Mouse (Mus musculus) central nervous system, embryonic 18 days (tissue): Measurements from ENCODE around the gene Gm28230. TPM values are rescaled to one million over a fixed set of nuclear protein-coding genes. Genes with fewer than 3 reads are reported as not detected.

Source experiments
- polyA plus RNA-seq: library from polyadenylated mRNA; depleted of rRNA; stranded (reverse); fragments of >200 nt; gene quantifications from 2 replicates; pipeline ENCODE4 v1.2.3, GENCODE M21; 2012; rRNA removed

Gene Gm28230
- 0.04 TPM in 1 of 2 replicates, not detected in the other for polyA plus RNA-seq

DNA sequence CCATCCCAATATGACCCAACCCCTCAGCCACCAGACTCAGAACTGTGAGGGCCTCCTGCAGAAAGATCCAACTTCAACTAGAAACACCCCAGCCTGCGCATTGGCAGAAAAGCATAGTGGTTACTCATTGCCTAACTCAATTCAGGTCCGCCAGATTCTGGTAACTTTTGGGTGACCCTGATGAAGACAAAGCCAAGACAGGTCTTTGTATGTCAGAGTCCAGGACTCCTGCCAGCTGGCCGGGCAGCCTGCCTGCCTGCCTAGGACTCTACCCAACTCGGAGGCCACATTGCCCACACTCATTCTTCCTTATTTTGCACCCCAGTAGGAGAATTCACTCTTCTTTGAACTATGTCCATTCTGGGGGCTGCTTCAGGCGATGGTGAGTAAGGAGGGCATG lies at the start of gene Gm28230:
TSS of gene Gm28230 (plus strand) at position 178 of the 400 bp plus-strand sequence.

DNA sequence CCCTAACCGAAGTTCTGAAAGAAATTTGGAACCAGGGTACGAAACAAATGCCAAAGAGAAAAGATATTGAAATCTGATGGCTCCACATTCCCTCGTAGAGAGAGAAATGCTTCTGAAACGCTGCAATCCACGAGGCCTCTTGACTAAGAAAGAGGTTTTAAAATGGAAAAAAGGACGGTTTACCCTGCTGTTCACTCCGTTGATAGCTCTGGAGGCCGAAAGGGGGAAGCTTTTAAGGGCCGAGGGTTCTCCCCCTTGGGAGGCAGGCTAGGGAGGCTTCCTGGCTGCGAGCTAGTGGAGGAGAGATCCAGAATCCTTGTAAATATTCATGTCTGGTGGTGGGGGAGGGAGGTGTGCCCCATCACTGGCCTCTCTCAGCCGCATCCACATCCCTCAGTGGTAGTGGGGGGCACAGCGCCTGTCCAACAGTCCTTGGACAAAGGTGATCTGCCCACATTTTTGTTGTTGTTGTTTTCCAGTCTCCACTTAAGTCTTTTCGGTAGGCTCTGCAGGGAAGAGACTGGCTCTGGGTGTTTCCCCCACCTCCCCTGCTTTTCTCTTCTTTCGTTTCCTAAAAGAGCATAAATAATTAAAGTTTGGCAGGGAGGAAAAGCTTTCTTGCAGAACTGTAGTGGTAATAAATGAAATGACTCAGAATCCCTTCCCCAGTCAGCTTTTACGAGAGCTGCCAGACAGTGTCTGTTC lies 47.5 kb upstream of the Gm28230 start, which contains the start of gene Hoxd11:
TSS of gene Hoxd11 (plus strand) at position 667 of the 705 bp plus-strand sequence.

DNA sequence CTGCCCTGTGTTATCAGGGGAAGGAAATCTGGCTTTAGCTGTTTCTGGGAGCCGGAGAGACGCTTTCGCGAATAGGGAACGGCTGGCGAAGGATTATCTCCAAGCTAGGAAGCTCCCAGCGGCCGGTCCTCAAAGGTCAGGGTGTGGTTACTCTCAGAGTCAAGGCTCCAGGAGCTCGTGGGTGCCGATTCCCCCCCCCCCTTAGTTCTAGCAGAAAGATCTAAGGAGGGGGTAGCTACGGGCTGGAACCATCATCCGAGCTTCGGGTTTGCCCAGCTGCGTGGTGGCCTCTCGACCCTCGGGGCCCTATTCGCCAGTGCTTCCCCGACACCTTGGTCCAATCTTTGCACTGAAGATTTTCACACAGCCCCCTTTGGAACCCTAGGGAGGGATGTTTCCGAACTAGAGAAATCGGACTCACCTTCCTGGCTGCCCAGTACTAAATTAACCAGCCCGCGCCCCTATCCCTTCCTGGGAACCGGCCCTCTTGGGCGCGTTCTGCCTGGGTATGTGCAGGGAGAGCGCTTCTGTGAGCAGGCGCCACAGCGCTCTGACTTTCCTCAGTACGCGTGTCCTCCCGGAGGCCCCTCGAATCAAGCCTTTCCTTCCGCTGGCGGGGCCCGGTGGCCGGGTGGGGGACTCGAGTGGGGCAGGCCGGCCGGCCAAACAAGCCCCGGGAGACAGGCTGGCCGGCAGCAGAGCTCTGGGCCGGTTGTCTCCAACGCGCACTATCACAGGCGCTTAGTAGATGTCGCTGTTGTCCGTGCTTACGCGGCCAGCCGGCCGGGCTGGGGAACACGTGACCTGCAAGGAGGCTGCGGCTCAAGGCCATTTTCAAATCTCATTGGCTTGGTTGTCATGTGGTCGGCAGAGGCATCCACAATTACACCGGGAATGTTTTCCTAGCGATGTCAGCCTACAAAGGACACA lies 35.2 kb upstream of the Gm28230 start, which contains the start of gene Hoxd10:
TSS of gene Hoxd10 (plus strand) at position 903 of the 930 bp plus-strand sequence.

DNA sequence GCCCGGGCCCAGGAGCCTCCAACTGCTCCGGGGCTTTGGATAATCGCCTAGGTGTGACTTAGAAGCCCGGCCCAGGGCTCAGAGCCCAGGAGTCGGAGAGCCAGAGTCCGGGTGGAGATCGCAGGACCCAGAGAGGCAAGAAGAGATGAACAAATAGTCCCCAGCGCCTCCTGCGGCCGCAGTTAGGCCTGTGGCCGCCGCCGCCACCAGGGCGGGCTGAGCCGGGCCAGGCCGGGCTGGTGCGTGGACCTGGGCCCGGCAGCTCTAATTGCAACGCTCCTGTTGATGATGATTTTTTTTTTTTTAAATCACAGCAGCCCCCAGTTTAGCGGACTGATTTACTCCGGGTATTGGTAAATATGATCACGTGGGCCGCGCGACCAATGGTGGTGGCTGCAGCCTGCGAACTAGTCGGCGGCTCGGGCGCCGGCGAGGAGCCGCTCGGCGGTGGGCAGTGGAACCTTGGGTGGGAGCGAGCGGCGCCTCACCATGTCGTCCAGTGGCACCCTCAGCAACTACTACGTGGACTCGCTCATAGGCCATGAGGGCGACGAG lies 28.9 kb upstream of the Gm28230 start, which contains the start of gene Hoxd9:
TSS of gene Hoxd9 (plus strand) at position 161 of the 555 bp plus-strand sequence.

DNA sequence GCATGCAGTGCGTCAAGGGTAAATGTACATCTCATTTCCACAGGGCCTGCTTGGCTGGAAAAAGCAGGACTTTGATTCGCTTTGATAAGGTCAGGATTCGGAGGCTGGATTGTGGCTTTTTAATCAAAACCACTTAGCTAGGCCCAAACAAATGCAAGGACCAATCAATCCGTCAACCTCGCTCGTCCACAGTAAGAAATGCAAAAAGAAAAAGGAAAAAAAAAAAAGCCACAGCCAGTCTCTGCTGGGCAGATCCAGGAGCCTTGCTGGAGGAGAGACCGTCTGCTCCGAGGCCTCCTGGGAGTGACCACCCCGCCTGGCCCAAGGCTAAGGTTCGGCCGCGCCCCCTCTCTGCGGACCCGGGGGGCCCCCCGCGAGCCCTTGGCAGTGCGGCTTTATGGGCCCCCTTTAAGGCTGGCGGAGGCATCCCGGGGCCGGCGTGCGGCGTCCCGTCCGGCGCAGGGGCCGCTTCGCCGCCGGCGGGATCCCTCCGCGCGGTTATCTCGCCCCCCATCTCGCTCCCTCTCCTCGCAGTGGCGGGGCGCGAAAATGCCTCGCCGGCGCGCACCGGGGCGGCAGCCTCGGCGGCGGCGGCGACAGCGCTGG lies 22.0 kb upstream of the Gm28230 start, which contains the start of gene Hoxd8:
TSS of gene Hoxd8 (plus strand) at position 223 of the 606 bp plus-strand sequence.

DNA sequence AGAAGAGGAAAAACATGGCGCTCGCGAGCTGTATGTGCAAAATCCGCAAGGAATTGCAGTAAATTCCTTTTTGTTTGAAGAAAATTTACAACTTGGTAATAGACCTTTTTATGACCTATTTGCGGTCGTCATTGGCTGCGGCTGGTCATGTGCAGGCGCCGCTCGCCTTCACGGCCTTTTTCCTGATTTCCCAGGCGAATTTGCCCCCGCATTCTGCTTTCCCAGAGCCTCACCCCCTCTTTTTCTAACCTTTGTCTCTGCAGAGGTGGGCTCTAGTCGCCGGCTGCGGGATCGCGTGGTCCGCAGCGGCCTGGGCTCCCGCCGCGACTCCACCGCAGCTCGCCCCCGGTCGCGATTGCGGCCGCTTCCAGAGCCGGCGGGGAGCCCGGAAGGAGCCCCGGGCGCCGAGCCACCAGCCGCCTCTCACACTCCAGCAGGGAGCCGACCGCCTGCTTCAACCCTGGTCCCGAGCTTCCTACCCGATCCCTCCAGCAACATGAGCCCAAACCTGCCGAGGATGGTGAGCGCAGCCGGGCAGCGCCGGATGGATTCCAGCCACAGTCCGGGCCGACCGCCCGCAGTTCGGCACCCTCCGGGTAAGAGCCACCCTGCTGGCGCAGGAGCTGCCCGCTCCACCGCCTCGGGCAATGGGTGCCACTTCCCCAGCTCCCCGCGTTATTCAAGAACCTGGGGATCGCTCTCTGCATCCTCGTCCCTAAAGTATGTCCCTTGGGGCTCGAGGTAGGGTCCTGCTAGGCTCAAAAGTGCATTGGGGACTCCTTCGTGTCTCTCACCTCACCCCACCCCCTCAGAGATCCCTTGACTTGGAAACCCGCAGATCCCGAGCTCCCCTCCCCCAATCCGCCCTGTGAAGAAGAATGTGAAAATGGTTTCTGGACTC lies 14.6 kb upstream of the Gm28230 start, which contains the start of the genes Hoxd3 and Hoxd4:
TSS of gene Hoxd3 (plus strand) at position 207 of the 901 bp plus-strand sequence.
TSS of gene Hoxd4 (plus strand) at position 209 of the 901 bp plus-strand sequence.

DNA sequence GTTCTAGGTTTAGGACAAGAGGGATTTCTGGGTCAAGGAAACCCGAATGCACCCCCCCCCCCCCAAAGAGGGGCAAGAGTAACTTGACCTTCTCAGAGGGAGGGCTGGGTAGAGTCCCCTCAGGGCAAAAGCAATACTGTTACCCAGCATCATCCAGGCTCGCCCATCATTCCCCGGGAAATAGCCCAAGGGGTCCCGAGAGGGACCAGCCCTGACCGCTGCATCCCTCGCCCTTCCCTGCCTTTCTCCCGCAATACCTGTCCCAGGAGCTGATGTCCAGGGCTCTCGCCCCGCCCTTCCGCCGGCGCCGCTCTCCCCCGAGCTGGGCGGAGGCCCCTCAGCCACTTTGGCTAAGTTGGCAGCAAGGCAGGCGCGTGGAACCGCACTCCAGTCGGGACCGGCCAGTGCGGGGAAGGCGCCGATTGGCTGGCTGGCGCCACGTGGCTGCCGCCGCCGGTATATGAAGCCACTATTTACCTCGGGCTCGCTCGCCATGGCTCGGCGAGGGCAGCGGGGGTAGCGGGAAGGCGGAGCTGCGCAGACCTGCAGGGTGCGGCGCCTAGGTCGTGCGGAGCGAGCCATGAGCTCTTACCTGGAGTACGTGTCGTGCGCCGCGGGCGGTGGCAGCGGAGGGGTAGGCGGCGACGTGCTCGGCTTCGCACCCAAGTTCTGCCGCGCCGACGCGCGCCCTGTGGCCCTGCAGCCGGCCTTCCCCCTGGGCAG lies 36.2 kb downstream of the Gm28230 start, which contains the start of gene Hoxd1:
TSS of gene Hoxd1 (plus strand) at position 459 of the 723 bp plus-strand sequence.

Other genes with a start within 250 kb of the Gm28230 start
- 29.8 and 32.9 TPM in 2 replicates for gene Lnpk, start 147.3 kb upstream of the Gm28230 start, polyA plus RNA-seq
- 0.80 and 0.93 TPM in 2 replicates for gene Evx2, start 67.2 kb upstream of the Gm28230 start, polyA plus RNA-seq
- gene Hoxd13, start 58.4 kb upstream of the Gm28230 start, polyA plus RNA-seq: 0.05 and 0.08 TPM in 2 replicates
- not detected in 2 replicates for gene Hoxd12, start 51.7 kb upstream of the Gm28230 start, polyA plus RNA-seq
- gene Hoxd11, start 47.2 kb upstream of the Gm28230 start, polyA plus RNA-seq: not detected in 2 replicates
- gene Hoxd10, start 34.8 kb upstream of the Gm28230 start, polyA plus RNA-seq: not detected in 2 replicates
- gene Hoxd9, start 29.0 kb upstream of the Gm28230 start, polyA plus RNA-seq: 0.04 TPM in 1 of 2 replicates, not detected in the other
- gene Hoxd8, start 22.1 kb upstream of the Gm28230 start, polyA plus RNA-seq: 0.12 and 0.19 TPM in 2 replicates
- gene Hoxd3, start 14.8 kb upstream of the Gm28230 start, polyA plus RNA-seq: 0.05 and 2.5 TPM in 2 replicates
- gene Hoxd4, start 14.8 kb upstream of the Gm28230 start, polyA plus RNA-seq: 0.23 and 0.33 TPM in 2 replicates
- 0.66 TPM in 1 of 2 replicates, not detected in the other for gene Hoxd1, start 36.3 kb downstream of the Gm28230 start, polyA plus RNA-seq
- 88.3 and 101 TPM in 2 replicates for gene Mtx2, start 99.1 kb downstream of the Gm28230 start, polyA plus RNA-seq